Mouse (Mus musculus): ENCODE data around the gene Cap2.

Gene Cap2

GRCm38 (mm10) chr13:46629391-46629790 lies 127.7 kb downstream of the Cap2 start:
- DNase-seq (ENCODE audit: low read depth, low spot score): no peak

- DNase-seq (ENCODE audit: low read depth, low spot score): no peak
Measured at GRCm38 (mm10) chr13:46632796-46633195, 131.1 kb downstream of the Cap2 start.

- DNase-seq (ENCODE audit: low read depth, low spot score): no peak
Measured at GRCm38 (mm10) chr13:46633320-46634132, 131.9 kb downstream of the Cap2 start.

- DNase-seq (ENCODE audit: low read depth, low spot score): no peak
Measured at GRCm38 (mm10) chr13:46634133-46634488, 132.5 kb downstream of the Cap2 start.

GRCm38 (mm10) chr13:46640608-46641468 lies 139.2 kb downstream of the Cap2 start:
- no peak for DNase-seq (ENCODE audit: low read depth, low spot score)

GRCm38 (mm10) chr13:46642318-46642717 lies 140.7 kb downstream of the Cap2 start:
- peak; percentile 20 for DNase-seq (ENCODE audit: low read depth, low spot score)

GRCm38 (mm10) chr13:46644175-46644574 lies 142.5 kb downstream of the Cap2 start:
- DNase-seq (ENCODE audit: low read depth, low spot score): no peak

GRCm38 (mm10) chr13:46645476-46645875 lies 143.8 kb downstream of the Cap2 start:
- DNase-seq (ENCODE audit: low read depth, low spot score): no peak

GRCm38 (mm10) chr13:46651853-46652252 lies 150.2 kb downstream of the Cap2 start:
- no peak for DNase-seq (ENCODE audit: low read depth, low spot score)

- no peak for DNase-seq (ENCODE audit: low read depth, low spot score)
Measured at GRCm38 (mm10) chr13:46652671-46653070, 151.0 kb downstream of the Cap2 start.

- no peak for DNase-seq (ENCODE audit: low read depth, low spot score)
Measured at GRCm38 (mm10) chr13:46653671-46654070, 152.0 kb downstream of the Cap2 start.

GRCm38 (mm10) chr13:46654566-46654965 lies 152.9 kb downstream of the Cap2 start:
- DNase-seq (ENCODE audit: low read depth, low spot score): no peak

GRCm38 (mm10) chr13:46659211-46659610 lies 157.6 kb downstream of the Cap2 start:
- no peak for DNase-seq (ENCODE audit: low read depth, low spot score)

- DNase-seq (ENCODE audit: low read depth, low spot score): no peak
Measured at GRCm38 (mm10) chr13:46663461-46663964, 161.9 kb downstream of the Cap2 start.

- DNase-seq (ENCODE audit: low read depth, low spot score): peak; percentile 74
Measured at GRCm38 (mm10) chr13:46669048-46669619, 167.5 kb downstream of the Cap2 start, which contains the start of gene Fam8a1. Fam8a1 (plus strand) TSS chr13:46669522.

GRCm38 (mm10) chr13:46669620-46670271 lies 168.1 kb downstream of the Cap2 start:
- no peak for DNase-seq (ENCODE audit: low read depth, low spot score)

GRCm38 (mm10) chr13:46670514-46670913 lies 168.9 kb downstream of the Cap2 start:
- DNase-seq (ENCODE audit: low read depth, low spot score): no peak

- DNase-seq (ENCODE audit: low read depth, low spot score): no peak
Measured at GRCm38 (mm10) chr13:46674601-46675000, 173.0 kb downstream of the Cap2 start.

- no peak for DNase-seq (ENCODE audit: low read depth, low spot score)
Measured at GRCm38 (mm10) chr13:46677721-46678120, 176.1 kb downstream of the Cap2 start.

GRCm38 (mm10) chr13:46682921-46683320 lies 181.3 kb downstream of the Cap2 start:
- no peak for DNase-seq (ENCODE audit: low read depth, low spot score)

GRCm38 (mm10) chr13:46683370-46683769 lies 181.7 kb downstream of the Cap2 start:
- no peak for DNase-seq (ENCODE audit: low read depth, low spot score)
